Comparison of ENCODE assay signal across 10 mouse cellular contexts in genomic region chr1:90206684-90207083, GRCm38 (mm10). TPM values are rescaled to one million over a fixed set of nuclear protein-coding genes. Genes with fewer than 3 reads are reported as not detected.
DNase-seq lines count a peak whose midpoint lies in the region; ATAC-seq lines count a peak whose summit lies in the region.
"Had no signal": no experiment of that assay in that cellular context is flagged by ENCODE, and none has a peak within 500 bp of the region (broad histone marks: within the 10 kb centered on the region; RNA-seq: fewer than 3 reads in every experiment).

No protein-coding gene starts in this region.

- H3K9ac ChIP-seq in heart, embryonic 16.5 days (ENCODE audit: low read length) = peak overlapping the region; percentile 47; the same call in 1 of the 2 replicates

- ATAC-seq in heart, embryonic 16.5 days (replicated peaks; ENCODE audit: extremely low read depth, insufficient read depth, low FRiP score) = no peak

- peaks cover 13% of the 10 kb centered on the region for H3K27me3 ChIP-seq in heart, embryonic 16.5 days (ENCODE audit: control insufficient read depth, insufficient read depth, low read length)

- intact Hi-C loops in left cerebral cortex, postnatal 14 days (cut with DNase I) = loop anchor here (5.0 to 10.0 kb wide), 2 partner anchors 141 to 248 kb away; no protein-coding TSS in a partner anchor

- peak; percentile 24 for DNase-seq in gastrocnemius, adult 18-20 months (ENCODE audit: low spot score)
- DNase-seq in gastrocnemius, postnatal 4 days (ENCODE audit: low spot score in 2 of 2) = no peak
- DNase-seq in lung, postnatal 36 days = peak; percentile 44
- no peak for DNase-seq in left cerebral cortex, postnatal 14 days (ENCODE audit: low spot score in 2 of 2)
- no peak for DNase-seq in cerebellum, adult 9-11 months
- no peak for DNase-seq in thymus, postnatal 10 days (ENCODE audit: low spot score in 2 of 2)
- DNase-seq: right cerebral cortex, adult 18-20 months had no signal

- no peaks in the 10 kb centered on the region for H3K36me3 ChIP-seq in heart, embryonic 16.5 days (ENCODE audit: control insufficient read depth, insufficient read depth)

- H3K27ac ChIP-seq in brown adipose tissue, adult 24 weeks (replicated peaks; ENCODE audit: low read depth, low read length) = peak overlapping the region; percentile 97
- H3K27ac ChIP-seq in heart, embryonic 16.5 days (ENCODE audit: low read length) = peak overlapping the region; percentile 14

- H3K4me2 ChIP-seq in heart, embryonic 16.5 days (ENCODE audit: low read depth, low read length) = peak overlapping the region; percentile 57

- H3K4me3 ChIP-seq in brown adipose tissue, adult 24 weeks (ENCODE audit: insufficient read depth, low read depth, low read length) = peak overlapping the region; percentile 62
- peak overlapping the region; percentile 45 for H3K4me3 ChIP-seq in heart, embryonic 16.5 days (ENCODE audit: low read length)
- H3K4me3 ChIP-seq: erythroblast, embryonic 14.5 days had no signal

- no peaks in the 10 kb centered on the region for H3K9me3 ChIP-seq in heart, embryonic 16.5 days (replicated peaks; ENCODE audit: control insufficient read depth, low read length)

- 63% methylated on average over 3 of the region's 3 CpGs for WGBS in heart, embryonic 16.5 days

- peaks cover 32% of the 10 kb centered on the region for H3K4me1 ChIP-seq in brown adipose tissue, adult 24 weeks (ENCODE audit: control insufficient read depth, insufficient read depth, insufficient read length, low read length)
- H3K4me1 ChIP-seq in heart, embryonic 16.5 days (ENCODE audit: control insufficient read depth, insufficient read depth, low read length) = peaks cover 35% of the 10 kb centered on the region

RNA-seq across cellular contexts. Expression of gene Ackr3, which starts 2.9 kb away (rescaled TPM):
- total RNA-seq in gastrocnemius, adult 18-20 months (2021) = 10 to 100 TPM in 1 of 2 experiments, 1 to 10 TPM in 1; 9.0 to 12.1 TPM
- 10 to 100 TPM; 12.7 to 18.9 TPM for total RNA-seq in gastrocnemius, postnatal 4 days (2021)
- 74.7 and 97.7 TPM in 2 replicates for polyA plus RNA-seq in brown adipose tissue, adult 24 weeks (2012; ENCODE audit: insufficient read depth, insufficient read length, missing spikeins)
- 23.8 and 27.0 TPM in 2 replicates for polyA plus RNA-seq in heart, embryonic 16.5 days (2015; fragmentation: Nextera tagmentation; extraction: Ambion mirVana)
- total RNA-seq in left cerebral cortex, postnatal 14 days (2021) = 10 to 100 TPM in 1 of 2 experiments, 1 to 10 TPM in 1; 7.2 to 10.5 TPM
- polyA plus RNA-seq: erythroblast, embryonic 14.5 days had no signal

RNA-seq across cellular contexts. Expression of gene Iqca, which starts 53.5 kb away (rescaled TPM):
- not detected for total RNA-seq in gastrocnemius, adult 18-20 months (2021)
- not detected for total RNA-seq in gastrocnemius, postnatal 4 days (2021)
- polyA plus RNA-seq in brown adipose tissue, adult 24 weeks (2012; ENCODE audit: insufficient read depth, insufficient read length, missing spikeins) = not detected in 2 replicates
- polyA plus RNA-seq in heart, embryonic 16.5 days (2015; fragmentation: Nextera tagmentation; extraction: Ambion mirVana) = 0.16 and 0.37 TPM in 2 replicates
- under 1 TPM; 0.70 to 0.86 TPM for total RNA-seq in left cerebral cortex, postnatal 14 days (2021)
- polyA plus RNA-seq: erythroblast, embryonic 14.5 days had no signal

Comparison
In these comparisons a context has a peak if more than half of its experiments do, and no peak if none do; other contexts are left out.
1. DNase-seq: peak in gastrocnemius, adult 18-20 months (single experiment) and lung, postnatal 36 days (single experiment); none in gastrocnemius, postnatal 4 days (0 of 2), left cerebral cortex, postnatal 14 days (0 of 2), cerebellum, adult 9-11 months (single experiment) and thymus, postnatal 10 days (0 of 2).